Mouse (Mus musculus) ES-CJ7 (cell line): ENCODE results near the gene Ap4e1.
A peak's percentile ranks its signal among the peaks of the same experiment; 100 is the strongest.

Experiments used
- DNase-seq: peaks from one replicate; pipeline ENCODE4 v3.0.0; 2011; ENCODE audit warnings: low read depth, low spot score

The Ap4e1 gene

DNA sequence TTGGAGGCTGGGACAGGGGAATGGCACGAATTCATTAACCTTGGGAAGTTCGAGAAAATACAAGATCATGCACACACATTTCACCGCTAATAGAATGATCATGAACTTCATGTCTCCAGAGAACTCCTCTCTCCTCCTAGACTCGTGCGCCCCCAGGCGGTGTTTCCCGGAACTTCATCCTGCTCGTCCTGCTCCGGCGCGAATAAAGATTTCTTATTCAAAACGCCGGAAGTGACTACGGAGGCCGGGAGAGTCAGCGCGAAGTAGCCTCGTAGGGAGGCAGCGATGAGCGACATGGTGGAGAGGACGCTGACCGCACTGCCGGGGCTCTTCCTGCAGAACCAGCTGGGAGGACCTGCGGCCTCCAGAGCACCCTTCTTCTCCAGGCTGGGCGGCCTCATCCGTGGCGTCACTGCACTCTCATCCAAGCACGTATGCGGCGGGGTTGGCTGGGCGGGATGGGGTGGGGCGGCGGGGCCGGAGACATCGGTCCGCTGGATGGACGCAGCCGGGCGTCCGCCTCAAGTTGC lies at the start of gene Ap4e1:
Gene Ap4e1, plus strand, starts transcription at position 249 of the 530 bp plus-strand sequence.
- peak; percentile 92 for DNase-seq

GRCm38 (mm10) chr2:126961696-126962095 lies 46.8 kb upstream of the Ap4e1 start:
- DNase-seq, result no peak

DNA sequence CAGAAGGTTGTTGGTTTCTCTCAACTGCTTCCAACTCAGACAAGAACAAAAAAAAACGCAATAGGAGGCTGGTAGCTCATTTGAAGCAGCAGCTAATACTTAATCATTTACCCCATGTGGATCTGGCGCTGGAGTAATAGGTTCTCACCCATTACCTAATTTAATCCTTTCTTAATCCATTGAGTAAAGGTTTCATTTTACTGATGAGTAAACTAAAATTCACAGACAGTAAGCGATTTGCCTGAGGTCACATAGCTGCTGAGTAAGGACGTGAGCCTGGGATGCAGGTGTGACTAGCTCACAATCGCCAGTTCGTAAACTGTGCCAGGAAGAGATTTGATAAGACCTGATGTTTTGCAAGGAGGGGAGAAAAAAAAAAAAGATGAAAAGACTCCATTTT lies 31.1 kb upstream of the Ap4e1 start:
- DNase-seq, result no peak

DNA sequence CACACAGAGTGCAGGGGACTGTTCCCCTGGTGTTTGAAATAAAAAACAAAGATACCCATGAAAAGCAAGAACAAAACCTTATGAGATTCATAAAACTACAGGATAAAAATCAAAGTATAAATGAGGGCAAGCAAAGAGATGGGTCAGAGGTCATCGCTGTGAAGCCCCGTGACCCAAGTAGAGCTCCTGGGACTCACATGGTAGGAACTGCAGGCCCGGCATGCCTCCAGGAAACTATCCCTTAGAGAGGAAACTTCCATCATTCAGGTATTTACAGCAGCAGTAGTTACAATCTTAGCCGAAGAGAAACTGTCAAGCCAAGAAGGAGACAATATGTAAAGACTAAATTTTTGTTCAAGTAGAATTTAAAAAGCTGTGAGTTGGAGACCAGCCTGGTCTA lies 25.3 kb upstream of the Ap4e1 start:
- DNase-seq, result no peak

- no peak for DNase-seq
These were observed 18.6 kb upstream of the Ap4e1 start for GRCm38 (mm10) chr2:126989919-126990318.

- DNase-seq, result no peak
These were observed 15.8 kb upstream of the Ap4e1 start for GRCm38 (mm10) chr2:126992742-126993141.

- DNase-seq, result no peak
These were observed 13.9 kb upstream of the Ap4e1 start for GRCm38 (mm10) chr2:126994384-126995166.

DNA sequence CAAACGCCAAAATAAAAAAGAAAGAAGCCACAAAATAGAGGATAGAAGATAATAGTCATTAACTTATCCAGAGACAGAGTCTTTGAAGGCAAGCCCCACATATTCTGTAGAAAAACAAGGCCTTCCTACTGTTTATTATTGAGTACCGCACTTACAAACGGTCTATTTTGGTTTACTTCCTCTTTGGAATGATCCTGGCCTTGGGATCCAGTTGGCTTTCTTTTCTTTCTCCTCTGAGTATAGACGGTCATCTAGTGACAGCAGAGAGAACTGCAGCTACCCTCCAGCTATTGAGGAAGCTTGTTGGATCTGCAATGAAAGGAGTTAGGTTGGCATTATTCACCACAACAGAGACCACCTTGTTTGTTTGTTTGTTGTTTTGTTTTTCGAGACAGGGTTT lies 11.8 kb upstream of the Ap4e1 start:
- DNase-seq, result peak; percentile 83

DNA sequence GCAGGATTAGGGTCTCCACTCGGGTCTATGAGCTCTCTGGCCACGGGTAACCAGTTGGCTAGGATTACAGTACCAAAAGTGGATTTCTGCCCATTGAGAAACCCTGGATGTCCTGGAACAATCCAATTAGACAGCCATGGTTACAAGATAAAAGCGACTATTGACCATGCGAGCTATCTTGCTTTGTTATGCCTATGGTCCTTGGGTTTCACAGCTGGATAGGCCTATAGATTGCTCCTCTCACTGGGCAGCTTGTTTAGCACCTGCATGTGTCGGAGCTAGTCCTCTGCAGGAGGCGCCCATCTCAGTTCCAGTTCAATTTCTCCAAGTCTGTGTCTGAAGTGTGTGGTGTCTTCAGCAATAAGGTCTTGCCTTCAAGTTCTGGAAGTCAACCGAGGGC lies 10.3 kb upstream of the Ap4e1 start:
- peak; percentile 59 for DNase-seq

- DNase-seq, result peak; percentile 66
These were observed 7.9 kb upstream of the Ap4e1 start for GRCm38 (mm10) chr2:127000406-127001324.

DNA sequence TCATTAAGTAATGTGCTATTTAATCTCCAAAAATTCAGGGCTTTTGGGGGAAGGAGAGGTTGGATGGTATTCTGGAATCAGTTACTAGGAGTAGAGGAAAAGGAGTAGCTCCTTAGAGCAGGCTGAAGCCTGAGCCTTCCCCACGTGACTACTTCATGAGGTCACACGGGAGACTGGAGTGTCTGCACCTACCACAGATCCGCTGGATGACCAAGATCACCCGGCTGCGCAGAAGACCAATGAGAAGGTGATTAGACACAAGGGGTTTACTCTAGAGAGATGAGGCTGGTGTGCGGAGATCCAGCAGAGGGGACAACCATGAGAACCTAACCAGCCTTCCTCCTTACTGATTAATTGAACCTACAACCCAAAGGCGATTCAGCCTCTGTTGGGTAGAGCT lies 4.5 kb upstream of the Ap4e1 start:
- peak; percentile 59 for DNase-seq

DNA sequence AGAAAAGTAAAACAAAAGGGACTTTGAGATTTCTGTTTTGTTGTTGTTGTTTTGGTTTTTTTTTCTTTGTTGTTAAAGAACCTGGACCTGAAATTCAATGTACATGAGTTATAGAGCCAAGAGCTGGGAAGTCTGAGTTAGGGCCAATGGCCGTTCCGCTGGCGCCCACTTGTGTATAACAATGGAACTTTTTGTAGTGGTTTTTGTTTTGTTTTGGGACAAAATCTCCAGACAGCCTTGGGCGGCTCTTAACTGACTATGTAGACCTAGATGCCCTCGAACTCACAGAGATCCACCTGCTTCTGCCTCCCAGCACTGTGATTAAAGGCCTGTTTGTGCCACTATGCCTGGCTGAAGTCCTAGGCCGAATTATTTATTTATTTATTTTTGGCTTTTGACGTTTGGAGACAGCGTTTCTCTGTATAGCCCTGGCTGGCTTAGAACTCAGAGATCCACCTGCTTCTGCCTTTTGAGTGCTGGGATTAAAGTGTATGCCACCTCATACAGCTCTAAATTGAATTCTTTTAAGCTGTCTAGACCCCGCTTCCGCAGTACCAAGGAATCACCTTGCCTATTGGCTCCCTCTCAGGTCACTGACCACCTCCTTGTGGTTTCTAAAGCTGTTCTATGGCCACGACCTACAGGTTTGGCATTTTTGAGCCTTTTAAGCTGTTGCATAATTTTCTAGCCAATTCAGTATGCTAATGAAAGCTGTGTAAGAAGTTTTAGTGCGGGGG lies 1.7 kb upstream of the Ap4e1 start:
- peak; percentile 70 for DNase-seq

- DNase-seq, result no peak
These were observed 1.0 kb upstream of the Ap4e1 start for GRCm38 (mm10) chr2:127007509-127007908.

GRCm38 (mm10) chr2:127035006-127035605 lies 26.6 kb downstream of the Ap4e1 start:
- no peak for DNase-seq

- DNase-seq, result no peak
These were observed 28.8 kb downstream of the Ap4e1 start for GRCm38 (mm10) chr2:127037299-127037698.

- DNase-seq, result no peak
These were observed 53.0 kb downstream of the Ap4e1 start for GRCm38 (mm10) chr2:127061471-127061870.

DNA sequence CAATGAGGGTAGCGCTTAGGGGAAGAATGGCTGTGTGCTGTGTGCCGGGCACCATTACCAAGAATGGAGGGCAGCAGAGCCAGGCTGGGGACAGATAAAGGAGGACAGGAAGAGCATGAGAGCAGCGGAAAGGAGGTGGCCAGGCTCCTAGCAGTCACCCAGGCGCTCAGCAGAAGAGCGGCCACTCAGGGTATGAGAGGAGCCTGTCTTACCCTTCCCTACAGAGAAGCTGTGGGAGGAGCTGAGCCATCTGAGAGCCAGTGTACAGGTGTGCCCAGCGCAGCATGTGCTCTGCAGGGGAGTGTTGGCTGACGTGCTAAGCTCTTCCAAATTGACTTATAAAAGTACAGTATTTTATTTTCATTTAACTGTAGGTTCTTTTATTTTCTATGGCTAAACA lies 60.3 kb downstream of the Ap4e1 start:
- no peak for DNase-seq

DNA sequence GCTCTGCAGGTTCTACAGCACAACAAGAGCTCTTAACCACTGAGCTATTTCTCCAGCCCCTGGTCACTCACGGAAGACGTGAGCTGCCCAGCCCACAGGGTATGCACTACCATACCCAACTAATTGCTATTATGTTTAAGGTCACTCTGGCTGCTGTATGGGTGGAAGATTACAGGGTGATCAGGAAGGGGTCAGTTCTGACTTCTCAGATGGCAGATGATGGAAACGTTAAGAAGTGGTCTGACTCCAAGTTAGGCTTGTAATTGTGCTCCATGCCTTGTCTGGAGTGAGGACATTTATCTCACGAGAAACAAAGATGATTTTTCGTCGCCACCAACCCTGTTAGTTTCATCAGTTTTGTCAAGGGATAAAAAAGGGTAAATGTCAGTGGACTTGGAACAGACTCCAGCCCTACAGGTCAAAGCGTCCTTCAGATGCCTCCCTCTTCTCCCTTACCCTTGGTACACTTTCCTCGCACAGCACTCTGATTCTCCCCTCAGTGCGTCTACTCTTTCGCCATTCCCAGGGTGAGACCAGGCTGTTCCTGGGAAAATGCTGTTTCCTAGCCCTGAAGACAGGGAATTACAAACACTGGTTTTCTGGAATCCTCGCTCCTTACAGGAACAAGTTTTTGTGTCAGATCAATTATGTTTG lies 61.4 kb downstream of the Ap4e1 start:
- no peak for DNase-seq

- DNase-seq, result peak; percentile 96
These were observed 61.9 kb downstream of the Ap4e1 start, which contains the start of gene Blvra for GRCm38 (mm10) chr2:127070435-127070841. Gene Blvra (plus strand): TSS chr2:127070665.

GRCm38 (mm10) chr2:127070879-127071278 lies 62.4 kb downstream of the Ap4e1 start:
- no peak for DNase-seq

- no peak for DNase-seq
These were observed 65.6 kb downstream of the Ap4e1 start for GRCm38 (mm10) chr2:127074116-127074515.
